Mouse (Mus musculus): Measurements from ENCODE around the gene Fkrp. TPM values are rescaled to one million over a fixed set of nuclear protein-coding genes. Genes with fewer than 3 reads are reported as not detected.
A peak's percentile ranks its signal among the peaks of the same experiment; 100 is the strongest.

Gene Fkrp
- total RNA-seq, 2 experiments from 2014 or later, result 35.7 to 42.3 TPM

- DNase-seq, result no peak
These were observed 23.4 kb downstream of the Fkrp start for GRCm38 (mm10) chr7:16793010-16793725.

GRCm38 (mm10) chr7:16792316-16792715, 24.2 kb downstream of the Fkrp start:
- no peak for DNase-seq

- no peak for DNase-seq
These were observed 30.9 kb downstream of the Fkrp start for GRCm38 (mm10) chr7:16785541-16786083.

- DNase-seq, result no peak
These were observed 32.0 kb downstream of the Fkrp start for GRCm38 (mm10) chr7:16784498-16784976.

GRCm38 (mm10) chr7:16783758-16784415, 32.6 kb downstream of the Fkrp start:
- DNase-seq, result peak; percentile 48

- no peak for DNase-seq
These were observed 33.3 kb downstream of the Fkrp start for GRCm38 (mm10) chr7:16783224-16783688.

GRCm38 (mm10) chr7:16782555-16783125, 33.9 kb downstream of the Fkrp start:
- DNase-seq, result no peak

- no peak for DNase-seq
These were observed 34.5 kb downstream of the Fkrp start for GRCm38 (mm10) chr7:16781816-16782554.

GRCm38 (mm10) chr7:16781555-16781815, 35.0 kb downstream of the Fkrp start:
- no peak for DNase-seq

- peak; percentile 89 for DNase-seq
These were observed 35.5 kb downstream of the Fkrp start, which contains the start of gene Slc1a5 for GRCm38 (mm10) chr7:16780825-16781554. Gene Slc1a5, plus strand, starts transcription at chr7:16781340.

- peak; percentile 76 for DNase-seq
These were observed 36.5 kb downstream of the Fkrp start for GRCm38 (mm10) chr7:16780076-16780475.

GRCm38 (mm10) chr7:16775888-16776287, 40.6 kb downstream of the Fkrp start:
- no peak for DNase-seq

GRCm38 (mm10) chr7:16766443-16766842, 50.1 kb downstream of the Fkrp start:
- DNase-seq, result no peak

GRCm38 (mm10) chr7:16763463-16764218, 52.9 kb downstream of the Fkrp start:
- DNase-seq, result peak; percentile 48

- DNase-seq, result peak; percentile 57
These were observed 54.9 kb downstream of the Fkrp start for GRCm38 (mm10) chr7:16761630-16762029.

- DNase-seq, result peak; percentile 87
These were observed 55.5 kb downstream of the Fkrp start for GRCm38 (mm10) chr7:16761005-16761481.

- DNase-seq, result peak; percentile 84
These were observed 56.2 kb downstream of the Fkrp start for GRCm38 (mm10) chr7:16760292-16760691.

All from gastrocnemius, postnatal 25 days (tissue).